Mouse (Mus musculus) neural tube, embryonic 14.5 days (tissue): ENCODE results near the gene Fxyd6. TPM values are rescaled to one million over a fixed set of nuclear protein-coding genes. Genes with fewer than 3 reads are reported as not detected.
A peak's percentile ranks its signal among the peaks of the same experiment; 100 is the strongest.

ENCODE experiments used
- ATAC-seq: fragments of 200-750 bp; cut with Nextera tagmentation; 2 replicates; pipeline ENCODE4 v1.8.0; 2017; ENCODE audit warnings: low read depth, mild to moderate bottlenecking, moderate TSS enrichment, moderate library complexity
- H3K27ac ChIP-seq: fragments of 300-500 bp; sonication (generic); 2 replicates; pipeline ENCODE4 v1.5.1; 2014; ENCODE audit warnings: low read depth, mild to moderate bottlenecking, control low read depth, low read length, moderate library complexity, mixed read lengths
- H3K27me3 ChIP-seq: fragments of 300-500 bp; sonication (generic); 2 replicates; pipeline ENCODE4 v1.6.1; 2014; ENCODE audit warnings: low read length; ENCODE audit not compliant: control insufficient read depth, insufficient read depth
- H3K36me3 ChIP-seq: fragments of 300-500 bp; sonication (generic); 2 replicates; pipeline ENCODE4 v1.6.1; 2014; ENCODE audit warnings: low read length, mixed read lengths; ENCODE audit not compliant: control insufficient read depth, insufficient read depth
- H3K4me1 ChIP-seq: fragments of 300-500 bp; sonication (generic); 2 replicates; pipeline ENCODE4 v1.6.1; 2014; ENCODE audit warnings: low read length; ENCODE audit not compliant: control insufficient read depth, insufficient read depth
- H3K4me2 ChIP-seq: fragments of 300-500 bp; sonication (generic); 2 replicates; pipeline ENCODE4 v1.6.1; 2014; ENCODE audit warnings: mild to moderate bottlenecking, low read depth, low read length, control low read depth
- H3K4me3 ChIP-seq: fragments of 300-500 bp; sonication (generic); 2 replicates; pipeline ENCODE4 v1.5.1; 2014; ENCODE audit warnings: low read depth, low read length, control low read depth, mixed read lengths
- H3K9ac ChIP-seq: fragments of 300-500 bp; sonication (generic); replicated peaks from 2 replicates; pipeline ENCODE4 v1.6.1; 2014; ENCODE audit warnings: low read depth, mild to moderate bottlenecking, control low read depth, low read length, mixed read lengths
- H3K9me3 ChIP-seq: fragments of 300-500 bp; sonication (generic); 2 replicates; pipeline ENCODE4 v1.6.1; 2016; ENCODE audit warnings: low read length; ENCODE audit not compliant: control insufficient read depth
- WGBS: fragments of 180-500 bp; shearing (Covaris S2); extraction: QIAGEN DNeasy Blood & Tissue Kit; methylation state at CpG from one replicate; pipeline ENCODE4 v1.1.7; 2014; 5-methylcytosine and 5-hydroxymethylcytosine counted together
- polyA plus RNA-seq: library from polyadenylated mRNA; unstranded; fragments of >200 nt; fragmentation: Nextera tagmentation; extraction: Ambion mirVana; gene quantifications from 2 replicates; pipeline ENCODE4 v1.2.1, GENCODE M21; 2014

Gene Fxyd6
- 257 and 341 TPM in 2 replicates for polyA plus RNA-seq

DNA sequence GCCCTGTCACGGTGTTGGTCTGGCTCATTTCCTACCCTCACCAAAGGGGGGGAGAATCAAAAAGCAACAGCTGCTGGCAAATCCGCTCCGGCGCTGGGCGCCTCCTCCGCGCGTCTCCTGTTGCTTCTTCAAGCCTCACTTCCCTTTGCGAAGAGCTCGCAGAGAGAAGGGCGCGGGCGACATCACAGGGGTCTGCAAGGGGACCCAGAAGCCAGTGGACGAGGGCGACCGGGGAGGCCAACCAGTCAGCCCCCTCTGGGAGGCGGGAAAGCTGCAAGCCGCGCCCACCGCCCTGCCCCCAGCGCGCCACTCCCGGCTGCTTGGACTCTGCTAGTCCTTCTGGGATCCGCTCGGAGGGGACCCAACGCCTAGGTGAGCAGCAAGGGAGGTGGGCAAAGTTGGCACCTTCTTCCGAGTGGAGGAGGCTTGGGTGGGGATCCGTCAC lies at the start of gene Fxyd6:
Gene Fxyd6, plus strand, starts transcription at position 69 of the 445 bp plus-strand sequence.
- Histone ChIP-seq H3K4me3 (peak within 1 kb of the TSS; percentile 66), H3K4me2 (peak within 1 kb of the TSS; percentile 79), H3K36me3 (no peaks in the 10 kb centered on the region), H3K9ac (peak within 1 kb of the TSS; percentile 70), H3K27ac (peak within 1 kb of the TSS; percentile 83), H3K27me3 (no peaks in the 10 kb centered on the region), H3K9me3 (no peaks in the 10 kb centered on the region), H3K4me1 (peaks cover 14% of the 10 kb centered on the region; the same call in 1 of the 2 replicates)
- peak; percentile 74 for ATAC-seq
- under 1% methylated on average over 27 of the region's 28 CpGs for WGBS

DNA sequence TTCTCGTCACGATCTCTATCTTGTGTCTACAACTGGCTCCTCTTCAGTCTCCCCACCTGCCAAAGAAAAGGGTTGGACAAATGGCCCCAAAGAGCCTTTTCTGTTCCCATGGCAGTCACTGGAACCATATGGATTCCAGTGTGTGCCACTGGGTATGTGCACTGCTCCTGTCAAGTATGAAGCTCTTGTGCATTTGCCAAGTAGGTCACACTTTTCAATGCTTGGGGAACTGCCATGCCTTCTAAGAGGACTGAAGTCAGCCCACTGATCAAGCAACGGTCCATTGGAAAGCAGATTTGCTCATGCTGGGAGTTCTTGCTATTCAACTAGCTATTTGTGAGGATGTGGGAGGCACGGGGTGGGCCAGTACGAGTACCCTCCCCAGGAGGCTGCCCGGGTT lies 48.5 kb upstream of the Fxyd6 start:
- Histone ChIP-seq H3K27me3 (no peaks in the 10 kb centered on the region), H3K9ac (no peak overlapping the region), H3K36me3 (no peaks in the 10 kb centered on the region), H3K9me3 (no peaks in the 10 kb centered on the region), H3K27ac (no peak overlapping the region), H3K4me3 (no peak overlapping the region), H3K4me2 (no peak overlapping the region), H3K4me1 (no peaks in the 10 kb centered on the region)
- no peak for ATAC-seq
- 83% methylated on average over 6 of the region's 6 CpGs for WGBS

DNA sequence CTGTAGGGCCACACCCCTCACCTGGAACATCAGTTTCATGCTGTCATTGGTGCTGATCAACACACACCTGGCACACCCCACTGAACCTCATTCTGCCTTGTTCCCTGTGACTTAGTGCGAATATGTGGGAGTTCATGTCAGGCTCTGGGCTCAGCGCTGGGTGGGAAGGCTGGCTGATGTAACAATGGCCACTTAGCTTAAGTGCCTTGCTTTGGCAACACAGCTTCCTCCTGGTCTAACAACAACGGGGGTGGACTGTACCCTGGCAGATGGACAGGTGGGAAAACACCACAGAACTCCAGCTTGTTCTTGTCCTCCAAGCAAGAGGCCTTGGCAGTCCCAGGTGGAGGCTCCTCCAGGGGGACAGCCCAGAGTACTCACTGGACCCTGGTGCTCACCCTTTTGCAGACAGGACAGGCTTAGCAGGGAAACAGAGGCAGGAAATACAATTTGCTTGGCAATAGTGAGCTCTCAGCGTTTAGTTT lies 48.0 kb upstream of the Fxyd6 start:
- no peaks in the 10 kb centered on the region for H3K4me1 ChIP-seq
- no peaks in the 10 kb centered on the region for H3K9me3 ChIP-seq
- no peaks in the 10 kb centered on the region for H3K36me3 ChIP-seq
- WGBS: 89% methylated on average over 4 of the region's 4 CpGs
- no peaks in the 10 kb centered on the region for H3K27me3 ChIP-seq
- H3K4me3 ChIP-seq: no peak overlapping the region
- ATAC-seq: no peak
- no peak overlapping the region for H3K27ac ChIP-seq
- H3K4me2 ChIP-seq: no peak overlapping the region
- H3K9ac ChIP-seq: no peak overlapping the region

DNA sequence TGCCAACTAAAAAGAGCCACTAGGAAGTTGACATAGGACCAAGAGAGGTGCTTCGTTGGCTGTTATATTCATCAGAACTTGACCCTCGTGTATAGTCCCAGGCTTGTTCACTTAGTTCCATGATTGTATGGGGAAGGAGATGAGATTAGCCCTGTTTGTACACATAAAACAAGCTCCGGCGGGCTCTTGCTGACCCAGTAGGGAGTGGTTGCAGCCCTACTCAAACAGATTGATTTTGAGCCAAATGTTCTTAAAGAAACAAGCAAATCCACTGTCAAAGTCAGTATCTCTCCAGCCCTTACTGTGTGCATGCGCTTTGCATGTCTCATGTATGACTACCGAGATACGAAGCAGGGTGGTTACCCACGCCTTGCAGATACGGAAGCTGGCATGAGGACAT lies 43.6 kb upstream of the Fxyd6 start:
- no peak for ATAC-seq
- 91% methylated on average over 9 of the region's 9 CpGs for WGBS

DNA sequence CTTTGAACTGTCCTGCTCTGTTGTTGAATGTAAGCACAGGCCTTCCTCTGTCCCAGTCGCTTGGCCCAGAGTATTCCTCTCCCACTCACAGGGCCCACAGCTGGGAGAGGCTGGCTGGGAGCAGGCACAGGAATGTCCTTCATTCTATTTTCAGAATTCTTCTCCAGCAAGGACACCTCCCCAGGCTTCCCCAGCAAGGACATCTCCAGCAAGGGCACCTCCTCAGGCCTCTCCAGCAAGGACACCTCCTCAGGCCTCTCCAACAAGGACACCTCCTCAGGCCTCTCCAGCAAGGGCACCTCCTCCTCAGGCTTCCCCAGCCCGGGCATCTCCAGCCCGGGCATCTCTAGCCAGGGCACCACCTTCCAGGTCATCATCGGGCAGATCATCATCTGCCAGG lies 41.7 kb upstream of the Fxyd6 start:
- 94% methylated on average over 4 of the region's 4 CpGs for WGBS
- ATAC-seq: no peak
- H3K4me3 ChIP-seq: no peak overlapping the region

More for the DNA sequence above, 43.6 kb upstream of the Fxyd6 start:
- Histone ChIP-seq H3K4me3 (no peak overlapping the region), H3K9ac (no peak overlapping the region), H3K9me3 (no peaks in the 10 kb centered on the region), H3K27me3 (no peaks in the 10 kb centered on the region), H3K36me3 (no peaks in the 10 kb centered on the region), H3K4me1 (no peaks in the 10 kb centered on the region), H3K4me2 (no peak overlapping the region), H3K27ac (no peak overlapping the region)

DNA sequence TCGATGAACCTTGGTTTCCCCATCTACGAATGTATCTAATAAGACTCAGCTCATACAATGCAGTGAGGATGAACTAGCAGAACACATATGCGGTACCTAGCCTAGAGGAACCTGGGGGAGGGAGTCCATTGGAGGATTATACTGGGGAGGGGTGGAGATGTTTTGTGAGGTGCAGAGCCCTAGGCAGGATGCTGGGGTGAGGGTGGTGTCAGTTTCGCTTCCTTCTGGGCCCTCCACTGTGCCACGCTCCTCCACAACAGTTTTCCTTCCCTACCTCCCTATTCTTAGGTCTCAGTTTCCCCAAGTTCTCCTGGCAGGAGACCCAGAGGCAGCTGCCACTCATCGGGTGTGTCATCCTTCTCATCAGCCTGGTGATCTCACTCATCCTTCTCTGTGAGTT lies 40.4 kb upstream of the Fxyd6 start:
- Histone ChIP-seq H3K27me3 (no peaks in the 10 kb centered on the region), H3K9me3 (no peaks in the 10 kb centered on the region), H3K4me3 (no peak overlapping the region), H3K4me2 (no peak overlapping the region), H3K36me3 (no peaks in the 10 kb centered on the region), H3K27ac (no peak overlapping the region), H3K9ac (no peak overlapping the region), H3K4me1 (no peaks in the 10 kb centered on the region)
- ATAC-seq: no peak
- 92% methylated on average over 6 of the region's 6 CpGs for WGBS

More for the DNA sequence above, 41.7 kb upstream of the Fxyd6 start:
- Histone ChIP-seq H3K27me3 (no peaks in the 10 kb centered on the region), H3K9ac (no peak overlapping the region), H3K9me3 (no peaks in the 10 kb centered on the region), H3K4me2 (no peak overlapping the region), H3K4me1 (no peaks in the 10 kb centered on the region), H3K36me3 (no peaks in the 10 kb centered on the region), H3K27ac (no peak overlapping the region)

DNA sequence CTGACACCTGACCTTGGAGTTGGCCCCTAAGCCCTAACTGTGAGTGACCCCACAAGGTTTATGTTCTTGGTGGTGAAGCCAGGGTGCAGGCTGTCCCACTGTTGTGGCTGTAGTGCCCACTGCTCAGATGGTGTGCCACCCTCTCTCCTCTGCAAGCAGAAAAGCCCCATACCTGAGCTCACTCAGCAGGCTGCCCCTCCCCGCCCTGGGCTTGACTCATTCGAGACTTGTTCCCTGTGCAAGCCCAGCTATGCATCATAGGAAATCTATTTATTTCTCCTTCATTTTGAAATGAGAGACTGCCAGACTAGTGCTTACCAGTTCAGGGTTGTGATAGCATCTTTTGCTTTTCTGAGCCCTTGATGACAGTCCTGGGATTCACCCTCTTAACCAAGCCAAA lies 32.6 kb upstream of the Fxyd6 start:
- Histone ChIP-seq H3K9me3 (no peaks in the 10 kb centered on the region), H3K36me3 (no peaks in the 10 kb centered on the region), H3K9ac (no peak overlapping the region), H3K27me3 (no peaks in the 10 kb centered on the region), H3K4me2 (no peak overlapping the region), H3K4me1 (no peaks in the 10 kb centered on the region), H3K27ac (no peak overlapping the region), H3K4me3 (no peak overlapping the region)
- ATAC-seq: no peak
- 88% methylated on average over 2 of the region's 2 CpGs for WGBS

DNA sequence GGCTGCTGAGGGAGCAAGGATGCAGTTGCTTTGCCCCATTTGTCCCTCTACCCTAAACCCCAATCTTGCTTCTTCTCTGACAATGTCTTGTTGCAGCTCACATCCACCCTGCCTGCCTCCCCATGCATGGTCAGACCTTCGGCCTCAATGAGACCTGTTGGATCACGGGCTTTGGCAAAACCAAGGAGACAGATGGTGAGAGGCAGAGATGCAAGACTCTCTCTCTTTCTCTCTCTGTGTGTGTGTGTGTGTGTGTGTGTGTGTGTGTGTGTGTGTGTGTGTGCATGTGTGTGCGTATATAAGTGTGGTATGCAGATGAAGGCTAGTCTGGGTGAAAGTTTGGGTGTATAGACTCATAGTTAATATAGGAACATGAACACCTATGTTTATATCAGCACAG lies 26.9 kb upstream of the Fxyd6 start:
- H3K9ac ChIP-seq: no peak overlapping the region
- H3K27ac ChIP-seq: no peak overlapping the region
- H3K4me1 ChIP-seq: no peaks in the 10 kb centered on the region
- no peaks in the 10 kb centered on the region for H3K27me3 ChIP-seq
- H3K4me2 ChIP-seq: no peak overlapping the region
- H3K36me3 ChIP-seq: no peaks in the 10 kb centered on the region
- ATAC-seq: no peak
- H3K4me3 ChIP-seq: no peak overlapping the region
- H3K9me3 ChIP-seq: no peaks in the 10 kb centered on the region
- 93% methylated on average over 3 of the region's 3 CpGs for WGBS

DNA sequence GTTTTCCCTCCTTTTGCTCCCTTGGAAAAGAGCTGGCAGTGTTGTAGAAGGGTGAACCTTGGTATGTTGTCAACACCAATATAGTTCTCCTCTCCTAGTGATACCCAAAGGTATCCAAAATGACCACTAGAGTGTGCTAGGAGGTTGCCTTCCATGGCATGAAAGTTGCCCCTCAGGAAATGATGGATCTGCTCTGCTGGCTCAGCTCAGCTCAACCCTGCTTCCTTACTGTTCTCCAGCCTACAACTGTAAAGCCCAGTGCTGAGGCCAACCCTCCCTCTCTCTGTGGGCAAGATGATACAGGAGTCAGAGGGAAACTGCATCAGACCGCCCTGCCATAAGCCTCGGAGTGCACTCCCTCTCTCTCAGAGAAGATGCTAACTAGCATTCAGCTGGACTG lies 24.5 kb upstream of the Fxyd6 start:
- Histone ChIP-seq H3K4me2 (no peak overlapping the region), H3K4me3 (no peak overlapping the region), H3K9ac (no peak overlapping the region), H3K27me3 (no peaks in the 10 kb centered on the region), H3K4me1 (no peaks in the 10 kb centered on the region), H3K27ac (no peak overlapping the region), H3K9me3 (no peaks in the 10 kb centered on the region), H3K36me3 (no peaks in the 10 kb centered on the region)
- WGBS: 77% methylated on average over 2 of the region's 2 CpGs
- ATAC-seq: no peak; the same call in 1 of the 2 replicates
